Mouse (Mus musculus) embryonic facial prominence, embryonic 11.5 days (tissue): Measurements from ENCODE around the gene Castor2. TPM values are rescaled to one million over a fixed set of nuclear protein-coding genes. Genes with fewer than 3 reads are reported as not detected.

Source experiments
- ATAC-seq: fragments of 200-750 bp; cut with Nextera tagmentation; replicated peaks from 2 replicates; pipeline ENCODE4 v1.8.0; 2017; ENCODE audit warnings: low read depth; ENCODE audit not compliant: insufficient number of reproducible peaks, low FRiP score, low TSS enrichment
- DNase-seq: peaks from one replicate; pipeline ENCODE4 v3.0.0-alpha.2; 2015; ENCODE audit warnings: low spot score
- H3K27ac ChIP-seq: fragments of 300-500 bp; sonication (generic); replicated peaks from 2 replicates; pipeline ENCODE4 v1.5.1; 2014; ENCODE audit warnings: mild to moderate bottlenecking, low read depth, low read length, control low read depth
- H3K27me3 ChIP-seq: fragments of 300-500 bp; sonication (generic); 2 replicates; pipeline ENCODE4 v1.6.1; 2014; ENCODE audit warnings: mild to moderate bottlenecking, low read length, moderate library complexity, mixed read lengths; ENCODE audit not compliant: control insufficient read depth, insufficient read depth
- H3K36me3 ChIP-seq: fragments of 300-500 bp; sonication (generic); replicated peaks from 2 replicates; pipeline ENCODE4 v1.6.1; 2014; ENCODE audit warnings: low read depth, mild to moderate bottlenecking, low read length, moderate library complexity, mixed read lengths; ENCODE audit not compliant: control insufficient read depth, insufficient read depth
- H3K4me1 ChIP-seq: fragments of 300-500 bp; sonication (generic); 2 replicates; pipeline ENCODE4 v1.6.1; 2014; ENCODE audit warnings: low read length, mixed read lengths; ENCODE audit not compliant: control insufficient read depth, insufficient read depth
- H3K4me2 ChIP-seq: fragments of 300-500 bp; sonication (generic); 2 replicates; pipeline ENCODE4 v1.6.1; 2014; ENCODE audit warnings: low read depth, mild to moderate bottlenecking, control low read depth, low read length, moderate library complexity
- H3K4me3 ChIP-seq: fragments of 300-500 bp; sonication (generic); 2 replicates; pipeline ENCODE4 v1.5.1; 2014; ENCODE audit warnings: low read depth, low read length, control low read depth
- H3K9ac ChIP-seq: fragments of 300-500 bp; sonication (generic); replicated peaks from 2 replicates; pipeline ENCODE4 v1.6.1; 2014; ENCODE audit warnings: mild to moderate bottlenecking, control low read depth, low read length
- H3K9me3 ChIP-seq: fragments of 300-500 bp; sonication (generic); replicated peaks from 2 replicates; pipeline ENCODE4 v1.6.1; 2016; ENCODE audit warnings: mild to moderate bottlenecking, low read length, inconsistent platforms, mixed read lengths; ENCODE audit not compliant: control insufficient read depth
- WGBS: fragments of 180-500 bp; shearing (Covaris S2); extraction: QIAGEN DNeasy Blood & Tissue Kit; methylation state at CpG from one replicate; pipeline ENCODE4 v1.1.7; 2014; 5-methylcytosine and 5-hydroxymethylcytosine counted together
- polyA plus RNA-seq: library from polyadenylated mRNA; unstranded; fragments of >200 nt; fragmentation: Nextera tagmentation; extraction: Ambion mirVana; gene quantifications from 2 replicates; pipeline ENCODE4 v1.2.1, GENCODE M21; 2014

The Castor2 gene
- polyA plus RNA-seq, 1 experiment from 2014 or later, result 8.4 TPM

DNA sequence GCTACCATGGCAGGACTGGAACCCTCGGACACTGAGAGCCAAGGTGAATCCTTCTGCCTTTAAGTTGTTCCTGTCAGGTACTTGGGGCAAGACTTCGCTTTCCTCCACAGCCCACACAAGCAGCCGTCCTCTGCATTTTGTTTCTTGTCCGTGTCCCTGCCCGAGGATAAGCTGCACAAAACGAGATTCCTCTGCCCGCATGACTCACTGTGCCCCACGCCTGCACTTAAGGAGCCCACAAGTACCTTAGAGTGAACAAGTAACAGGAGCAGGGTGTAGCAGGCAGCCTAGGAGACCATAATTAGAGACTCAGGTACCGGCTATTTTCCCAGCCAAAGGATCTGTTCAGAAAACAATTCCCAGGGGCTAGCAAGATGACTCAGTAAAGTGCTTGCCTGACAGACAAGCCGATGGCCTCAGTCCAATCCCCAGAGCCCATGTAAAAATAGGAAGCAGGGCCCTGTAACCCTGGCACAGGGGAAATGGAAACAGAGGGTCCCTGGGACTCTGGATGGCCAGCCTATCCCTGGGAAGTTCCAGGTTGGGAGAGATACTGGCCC, 47.8 kb downstream of the Castor2 start:
- 90% methylated on average over 10 of the region's 10 CpGs for WGBS
- Histone ChIP-seq H3K9me3 (no peaks in the 10 kb centered on the region), H3K4me3 (no peak overlapping the region), H3K27ac (no peak overlapping the region), H3K4me1 (no peaks in the 10 kb centered on the region), H3K9ac (no peak overlapping the region), H3K36me3 (no peaks in the 10 kb centered on the region; the same call in 1 of the 2 replicates), H3K4me2 (no peak overlapping the region), H3K27me3 (no peaks in the 10 kb centered on the region)
- ATAC-seq (no peak), DNase-seq (no peak)

DNA sequence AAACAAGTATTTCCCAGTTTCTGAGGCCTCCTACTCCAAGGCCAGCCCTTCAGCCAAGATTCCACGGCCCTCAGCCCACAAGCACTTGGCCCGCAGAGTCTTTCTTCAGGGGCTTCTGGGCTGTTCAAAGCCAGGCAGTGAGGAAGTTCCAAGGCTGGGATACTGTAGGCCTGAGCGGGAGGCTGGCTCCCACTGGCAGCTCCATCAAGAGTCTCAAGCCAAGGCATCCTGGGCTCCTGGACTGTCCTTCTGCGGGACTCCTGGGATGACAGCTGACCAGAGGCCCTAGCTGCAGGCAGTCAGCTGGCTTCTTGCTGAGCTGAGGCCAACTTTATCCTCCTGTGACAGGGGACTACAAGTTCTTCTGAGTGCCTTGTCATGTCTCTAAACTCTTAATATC, 48.6 kb downstream of the Castor2 start:
- no peaks in the 10 kb centered on the region; the same call in 1 of the 2 replicates for H3K36me3 ChIP-seq
- no peak for ATAC-seq
- 94% methylated on average over 4 of the region's 4 CpGs for WGBS

GRCm38 (mm10) chr5:134151895-134152294, 52.4 kb downstream of the Castor2 start:
- no peaks in the 10 kb centered on the region for H3K4me1 ChIP-seq
- no peak overlapping the region for H3K4me2 ChIP-seq
- H3K4me3 ChIP-seq, result no peak overlapping the region
- no peak overlapping the region for H3K9ac ChIP-seq
- H3K9me3 ChIP-seq, result no peaks in the 10 kb centered on the region
- H3K27ac ChIP-seq, result no peak overlapping the region
- ATAC-seq (no peak), DNase-seq (no peak)
- 85% methylated on average over 11 of the region's 11 CpGs for WGBS
- H3K36me3 ChIP-seq, result peaks cover 2% of the 10 kb centered on the region; the same call in 1 of the 2 replicates
- no peaks in the 10 kb centered on the region for H3K27me3 ChIP-seq

More for the DNA sequence above, 48.6 kb downstream of the Castor2 start:
- DNase-seq, result no peak
- Histone ChIP-seq H3K27me3 (no peaks in the 10 kb centered on the region), H3K9me3 (no peaks in the 10 kb centered on the region), H3K9ac (no peak overlapping the region), H3K27ac (no peak overlapping the region), H3K4me3 (no peak overlapping the region), H3K4me1 (no peaks in the 10 kb centered on the region), H3K4me2 (no peak overlapping the region)

- WGBS, result 92% methylated on average over 7 of the region's 7 CpGs
- Histone ChIP-seq H3K9ac (no peak overlapping the region), H3K4me3 (no peak overlapping the region), H3K9me3 (no peaks in the 10 kb centered on the region), H3K27me3 (no peaks in the 10 kb centered on the region), H3K36me3 (peaks cover 6% of the 10 kb centered on the region), H3K4me2 (no peak overlapping the region), H3K4me1 (no peaks in the 10 kb centered on the region), H3K27ac (no peak overlapping the region)
- DNase-seq (no peak), ATAC-seq (no peak)
These were observed 56.5 kb downstream of the Castor2 start for GRCm38 (mm10) chr5:134155916-134156466.

- Histone ChIP-seq H3K9ac (no peak overlapping the region), H3K27ac (no peak overlapping the region), H3K36me3 (no peaks in the 10 kb centered on the region; the same call in 1 of the 2 replicates), H3K4me2 (no peak overlapping the region), H3K27me3 (no peaks in the 10 kb centered on the region), H3K9me3 (no peaks in the 10 kb centered on the region), H3K4me1 (no peaks in the 10 kb centered on the region), H3K4me3 (no peak overlapping the region)
- ATAC-seq (no peak), DNase-seq (no peak)
- WGBS, result 92% methylated on average over 5 of the region's 5 CpGs
These were observed 65.2 kb downstream of the Castor2 start for GRCm38 (mm10) chr5:134164688-134165087.

GRCm38 (mm10) chr5:134166642-134167041, 67.1 kb downstream of the Castor2 start:
- Histone ChIP-seq H3K9ac (no peak overlapping the region), H3K27me3 (no peaks in the 10 kb centered on the region), H3K4me2 (no peak overlapping the region), H3K36me3 (no peaks in the 10 kb centered on the region; the same call in 1 of the 2 replicates), H3K4me3 (no peak overlapping the region), H3K9me3 (no peaks in the 10 kb centered on the region), H3K4me1 (no peaks in the 10 kb centered on the region), H3K27ac (no peak overlapping the region)
- DNase-seq (no peak), ATAC-seq (no peak)
- 97% methylated on average over 7 of the region's 7 CpGs for WGBS

GRCm38 (mm10) chr5:134168033-134168432, 68.5 kb downstream of the Castor2 start:
- Histone ChIP-seq H3K36me3 (no peaks in the 10 kb centered on the region; the same call in 1 of the 2 replicates), H3K4me1 (no peaks in the 10 kb centered on the region), H3K9me3 (no peaks in the 10 kb centered on the region), H3K4me2 (no peak overlapping the region), H3K27me3 (no peaks in the 10 kb centered on the region), H3K4me3 (no peak overlapping the region), H3K9ac (no peak overlapping the region), H3K27ac (no peak overlapping the region)
- WGBS, result 93% methylated on average over 9 of the region's 9 CpGs
- ATAC-seq (0 out of 2 replicates have a peak, but pooled peaks have one; percentile 20), DNase-seq (no peak)

- DNase-seq (no peak), ATAC-seq (no peak)
- Histone ChIP-seq H3K4me2 (no peak overlapping the region), H3K4me1 (no peaks in the 10 kb centered on the region), H3K4me3 (no peak overlapping the region), H3K9me3 (no peaks in the 10 kb centered on the region), H3K27me3 (no peaks in the 10 kb centered on the region), H3K9ac (no peak overlapping the region), H3K36me3 (no peaks in the 10 kb centered on the region), H3K27ac (no peak overlapping the region)
- WGBS, result 93% methylated on average over 10 of the region's 10 CpGs
These were observed 69.7 kb downstream of the Castor2 start for GRCm38 (mm10) chr5:134169231-134169630.
